Mouse (Mus musculus) adrenal gland, adult 8-10 months (tissue): ENCODE data around the gene Slain2. TPM values are rescaled to one million over a fixed set of nuclear protein-coding genes. Genes with fewer than 3 reads are reported as not detected.

Source experiments
- DNase-seq: peaks from one replicate; pipeline ENCODE4 v3.0.0; 2022
- total RNA-seq, 4 experiments: library from RNA; stranded (reverse); gene quantifications; 2 replicates each; pipeline ENCODE4 v1.2.4; 2022

The Slain2 gene
- 10 to 100 TPM; 48.1 to 67.9 (median 61.7) TPM for total RNA-seq

GRCm38 (mm10) chr5:72913648-72914557, at the start of gene Slain2:
Slain2 (plus strand) TSS chr5:72914304.
- peak; percentile 95 for DNase-seq

GRCm38 (mm10) chr5:72864654-72865178, 49.4 kb upstream of the Slain2 start:
- DNase-seq: no peak

DNA sequence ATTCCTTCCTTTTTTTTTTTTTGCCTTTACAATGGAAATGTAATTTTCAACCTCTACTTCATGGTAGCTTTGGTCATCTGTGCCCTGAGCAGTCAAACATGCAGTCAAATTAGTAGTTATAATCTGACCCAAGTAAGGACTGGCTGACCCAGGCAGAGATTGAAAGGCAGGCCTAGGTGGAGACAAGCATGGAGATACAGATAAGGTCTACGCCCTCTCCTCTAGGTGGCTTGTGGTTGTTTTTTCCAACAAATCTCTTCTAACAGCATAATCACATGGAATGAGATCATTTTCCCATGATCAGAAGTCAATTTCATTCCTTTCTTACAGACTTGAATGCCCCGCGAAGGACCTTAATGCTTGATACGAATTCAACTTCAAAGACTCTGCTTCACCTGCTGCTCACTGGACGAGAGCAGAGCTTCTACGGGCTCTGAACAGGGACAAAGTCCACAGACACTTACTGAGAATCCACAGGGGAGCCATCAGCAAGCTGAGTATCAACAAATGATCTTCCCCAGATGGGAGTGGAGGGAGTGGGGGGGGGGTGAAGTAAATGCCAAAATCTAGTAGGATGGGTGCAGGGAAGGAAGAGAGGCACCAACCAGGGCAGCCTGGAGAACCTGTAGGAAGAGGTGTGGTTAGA, 47.7 kb upstream of the Slain2 start:
- DNase-seq: no peak

DNA sequence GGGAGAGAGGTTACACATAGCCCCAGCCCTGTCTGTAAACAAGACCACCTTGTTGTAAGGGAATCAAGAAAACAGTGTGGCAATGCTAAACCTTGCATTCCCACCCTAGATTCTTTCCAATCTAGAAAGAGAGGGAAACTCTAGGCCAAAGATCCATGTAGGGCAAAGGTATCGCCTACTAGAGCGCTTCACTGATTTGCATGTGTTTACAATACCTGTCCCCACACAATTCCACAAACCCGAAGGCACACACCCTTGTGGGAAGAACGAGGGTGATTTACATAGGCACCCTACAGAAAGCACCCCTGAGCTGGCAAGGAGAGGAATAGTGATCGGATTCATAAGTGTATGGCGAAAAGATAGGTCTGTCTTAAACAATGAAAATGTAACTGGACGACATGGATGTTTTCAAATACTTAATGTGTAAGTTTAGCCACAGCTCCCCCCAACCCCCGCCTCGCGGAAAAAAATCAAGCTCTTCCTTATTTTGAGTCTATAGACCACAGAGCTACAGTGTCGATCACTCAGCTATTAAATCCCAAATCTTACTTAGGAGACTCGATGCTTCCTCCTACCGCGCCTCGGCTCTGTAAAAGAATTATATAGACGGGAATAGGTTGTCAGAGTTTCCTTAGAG, 47.0 kb upstream of the Slain2 start:
- DNase-seq: no peak

DNA sequence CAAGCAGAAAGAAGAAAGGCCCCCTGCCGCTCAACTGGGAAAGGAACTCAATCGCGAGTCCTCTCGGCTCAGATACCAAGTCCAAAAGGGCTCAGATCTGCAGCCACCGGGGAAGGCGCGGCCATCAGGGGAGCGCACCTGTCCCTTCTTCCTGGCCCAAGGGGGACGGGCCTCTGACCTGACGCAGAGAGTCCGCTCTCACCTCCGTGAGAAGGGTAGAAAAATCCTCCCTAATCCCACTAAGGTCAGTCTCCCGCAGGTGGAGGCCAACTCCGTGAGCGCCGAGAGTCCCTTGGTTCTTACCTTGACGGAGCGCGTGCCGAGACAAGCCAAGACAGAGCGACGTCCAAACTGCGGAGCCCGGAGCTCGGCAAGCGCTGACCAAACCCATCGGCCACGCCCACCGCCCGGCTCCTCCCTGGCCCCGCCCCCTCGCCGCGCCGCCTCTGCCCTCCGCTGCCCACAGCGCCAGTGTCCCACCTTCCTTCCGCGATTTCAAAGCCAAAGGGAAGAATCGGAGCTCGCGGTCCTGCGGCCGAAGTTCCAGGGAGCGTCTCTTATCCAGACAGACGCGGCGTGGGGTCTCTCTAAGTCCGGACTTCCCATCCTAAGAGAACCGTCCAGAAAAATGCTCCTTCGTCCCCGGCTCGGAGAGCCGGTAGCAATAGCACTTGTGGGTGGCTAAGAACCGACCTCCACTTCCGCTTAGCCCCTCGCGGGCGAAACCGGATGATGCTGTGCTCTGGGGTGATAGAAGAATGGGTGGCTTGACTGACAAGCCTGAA, 45.8 kb upstream of the Slain2 start, which contains the start of gene Tec:
Gene Tec (minus strand): TSS at position 393 of the 785 bp plus-strand sequence.
- DNase-seq: peak; percentile 86

DNA sequence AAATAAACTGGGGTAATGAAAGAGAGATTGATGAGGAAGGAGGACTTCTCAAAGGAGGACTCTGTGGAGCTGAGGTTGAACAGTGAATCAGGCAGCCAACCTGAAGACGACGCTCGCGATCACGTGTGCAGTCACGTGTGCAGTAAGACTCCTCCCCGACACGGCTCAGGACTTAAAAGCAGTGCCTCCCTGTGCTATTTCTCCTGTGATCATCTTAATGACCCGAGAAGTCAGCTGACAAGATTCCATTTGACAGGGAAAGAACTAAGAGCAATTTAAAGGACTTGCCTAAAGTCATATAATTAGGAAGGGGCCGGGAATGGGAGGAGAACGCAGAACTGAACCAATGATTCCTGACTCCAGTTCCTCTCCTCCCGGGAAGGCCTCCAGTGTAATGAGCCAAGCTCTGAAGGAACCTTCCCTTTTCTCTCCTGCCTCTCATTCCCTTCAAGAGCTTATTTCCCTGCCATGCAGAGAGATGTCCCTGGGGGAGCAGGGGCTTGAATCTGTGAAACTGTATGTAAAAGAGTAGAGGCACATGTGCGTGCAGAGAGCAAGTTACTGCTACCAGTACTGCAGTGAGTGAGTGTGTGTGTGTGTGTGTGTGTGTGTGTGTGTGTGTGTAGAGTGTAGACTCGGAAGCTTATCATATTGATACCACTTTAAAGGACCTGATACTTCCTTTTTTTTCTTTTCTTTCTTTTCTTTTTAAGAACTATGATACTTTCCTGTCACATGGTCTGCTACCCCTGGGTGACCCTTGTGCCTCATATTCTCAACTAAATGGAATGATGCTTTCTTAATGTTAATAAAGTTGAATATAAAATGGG, 44.1 kb upstream of the Slain2 start:
- no peak for DNase-seq

- DNase-seq: no peak
These were observed 43.0 kb upstream of the Slain2 start for GRCm38 (mm10) chr5:72871114-72871513.

GRCm38 (mm10) chr5:72879736-72880135, 34.4 kb upstream of the Slain2 start:
- DNase-seq: no peak

GRCm38 (mm10) chr5:72881748-72882411, 32.2 kb upstream of the Slain2 start:
- no peak for DNase-seq

DNA sequence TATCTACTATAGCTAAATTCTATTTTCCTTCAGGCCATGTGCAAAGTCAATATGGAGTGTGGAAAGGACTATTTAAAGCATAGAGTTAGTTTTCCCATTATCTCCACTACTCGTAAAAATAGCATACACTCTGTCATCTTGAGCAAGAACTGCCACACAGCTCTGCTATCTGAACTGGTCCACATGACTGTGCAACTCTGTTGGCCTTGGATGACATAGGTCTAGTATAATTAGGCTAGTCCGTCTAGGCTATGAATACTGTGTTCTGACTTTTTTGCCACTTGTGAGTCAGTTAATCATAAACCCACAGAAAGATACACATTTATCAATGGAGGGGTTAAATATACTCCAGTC, 31.7 kb upstream of the Slain2 start:
- DNase-seq: peak; percentile 52

DNA sequence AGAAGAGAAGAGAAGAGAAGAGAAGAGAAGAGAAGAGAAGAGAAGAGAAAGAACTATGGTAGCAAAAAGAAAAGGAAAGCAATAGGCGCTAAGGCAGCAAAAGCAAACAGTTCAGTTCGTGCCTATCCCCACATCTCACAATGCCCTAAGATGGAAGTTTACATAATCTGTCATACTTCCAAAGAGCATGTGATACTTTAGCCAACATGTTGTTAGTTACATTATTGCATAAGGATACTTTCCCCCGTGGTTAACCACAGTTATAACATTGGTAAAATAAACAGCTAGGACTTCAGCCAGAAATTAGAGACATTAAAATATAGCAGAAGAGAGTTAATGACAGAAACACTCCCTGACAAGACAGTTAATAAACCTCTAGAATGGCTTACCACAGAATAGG, 30.4 kb upstream of the Slain2 start:
- DNase-seq: no peak

DNA sequence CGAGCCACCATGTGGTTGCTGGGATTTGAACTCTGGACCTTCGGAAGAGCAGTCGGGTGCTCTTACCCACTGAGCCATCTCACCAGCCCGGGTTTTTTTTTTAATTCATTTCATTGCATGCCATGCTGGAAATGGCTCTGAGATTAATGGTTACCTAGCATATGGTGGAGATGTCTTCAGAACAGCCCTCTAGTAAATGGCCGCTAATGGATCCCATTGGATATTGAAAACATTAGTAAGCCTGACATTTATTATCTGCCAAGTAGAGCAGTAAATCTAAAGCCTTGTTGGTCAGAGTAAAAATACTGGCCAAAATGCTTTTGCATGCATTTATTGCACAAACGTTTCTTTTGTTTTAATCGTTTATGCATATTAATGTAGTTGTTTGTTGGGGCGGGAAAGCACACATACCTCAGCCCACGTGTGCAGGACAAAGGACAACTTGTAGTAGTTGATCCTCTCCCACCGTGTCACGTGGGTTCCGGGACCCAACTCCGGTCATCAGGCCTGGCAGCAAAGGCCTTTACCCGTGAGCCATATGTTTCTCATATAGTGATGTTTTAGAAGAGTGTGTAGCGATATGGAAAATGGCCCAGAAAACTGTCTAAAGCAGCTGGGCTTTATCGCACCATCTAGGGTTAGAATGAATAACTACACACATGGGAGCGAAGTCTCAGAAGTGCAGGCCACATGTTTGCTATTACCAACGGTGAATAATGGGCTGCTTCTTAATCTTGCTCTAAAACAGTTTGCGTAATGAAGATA, 27.5 kb upstream of the Slain2 start:
- DNase-seq: no peak

DNA sequence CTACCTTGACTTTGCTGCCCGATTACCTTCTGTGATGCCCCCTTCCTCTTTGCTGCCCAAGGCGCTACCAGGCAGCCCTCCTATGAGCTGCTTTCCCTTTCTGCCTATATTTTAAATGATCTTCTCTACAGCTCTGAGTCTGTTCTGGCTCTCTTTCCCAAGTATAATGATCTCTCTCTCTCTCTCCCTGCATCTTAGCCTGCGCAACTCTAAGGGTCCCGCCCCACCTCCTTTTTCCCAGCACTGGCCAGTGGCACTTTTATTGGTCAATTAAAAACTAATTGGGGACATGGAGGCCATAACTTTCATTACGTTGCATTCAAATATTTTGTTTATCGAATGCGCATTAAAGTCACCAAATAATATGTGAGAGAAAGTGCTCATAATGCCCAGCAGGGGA, 25.8 kb upstream of the Slain2 start:
- DNase-seq: no peak

DNA sequence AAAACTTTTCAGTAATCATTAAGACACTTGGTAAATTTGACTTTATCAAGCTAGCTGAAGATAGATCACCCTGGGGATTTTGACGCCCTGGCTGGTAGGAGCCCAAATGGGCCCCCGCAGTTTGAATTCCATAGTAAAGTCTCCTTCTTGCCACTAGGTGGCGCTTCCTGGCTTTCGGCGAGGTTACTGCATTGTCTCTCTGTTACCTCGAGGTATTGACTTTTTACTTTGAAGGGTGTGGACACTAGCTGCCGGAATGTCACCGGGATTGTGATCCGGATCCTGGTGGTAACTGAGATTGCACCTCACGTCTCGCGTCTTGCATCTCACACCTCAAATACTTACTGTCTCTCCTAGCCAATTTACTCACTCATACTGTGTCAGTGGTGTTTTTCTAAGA, 22.6 kb upstream of the Slain2 start:
- no peak for DNase-seq

DNA sequence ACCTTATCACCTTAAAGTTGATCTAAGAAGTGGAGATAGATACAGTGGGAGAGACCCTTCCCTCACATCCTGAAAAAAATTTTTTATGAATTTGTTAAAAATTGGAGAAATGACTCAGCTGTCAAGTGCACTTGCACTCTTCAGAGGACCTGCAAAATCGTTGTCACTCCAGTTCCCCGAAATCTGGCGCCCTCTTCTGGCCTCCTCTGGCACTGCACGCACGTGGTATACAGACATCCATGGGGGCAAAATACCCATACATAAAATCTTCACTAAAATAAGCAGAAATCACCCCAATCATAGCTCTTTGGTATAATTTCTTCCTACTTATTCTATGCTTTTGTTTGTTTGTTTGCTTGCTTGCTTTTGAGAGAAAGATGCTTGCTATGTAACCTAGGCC, 20.1 kb upstream of the Slain2 start:
- no peak for DNase-seq

DNA sequence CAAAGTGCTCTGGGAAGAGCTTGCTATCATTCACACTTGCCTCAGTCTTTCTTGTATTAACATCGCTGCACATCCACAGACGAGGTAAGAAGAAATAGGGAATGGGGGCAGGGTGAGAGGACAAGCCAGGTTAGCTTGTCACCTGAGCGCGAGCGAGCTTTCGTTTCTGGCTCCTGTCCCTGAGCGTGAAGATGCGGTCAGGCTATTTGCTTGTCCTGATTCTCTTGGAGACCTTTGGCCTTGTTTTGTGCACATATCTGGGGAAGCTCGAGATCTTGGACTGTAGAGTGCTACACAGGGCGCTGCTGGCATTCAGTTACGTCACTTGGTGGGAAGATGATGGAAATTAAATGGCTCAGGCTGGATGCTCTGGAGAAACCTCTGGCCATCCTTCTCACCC, 18.8 kb upstream of the Slain2 start:
- DNase-seq: no peak

DNA sequence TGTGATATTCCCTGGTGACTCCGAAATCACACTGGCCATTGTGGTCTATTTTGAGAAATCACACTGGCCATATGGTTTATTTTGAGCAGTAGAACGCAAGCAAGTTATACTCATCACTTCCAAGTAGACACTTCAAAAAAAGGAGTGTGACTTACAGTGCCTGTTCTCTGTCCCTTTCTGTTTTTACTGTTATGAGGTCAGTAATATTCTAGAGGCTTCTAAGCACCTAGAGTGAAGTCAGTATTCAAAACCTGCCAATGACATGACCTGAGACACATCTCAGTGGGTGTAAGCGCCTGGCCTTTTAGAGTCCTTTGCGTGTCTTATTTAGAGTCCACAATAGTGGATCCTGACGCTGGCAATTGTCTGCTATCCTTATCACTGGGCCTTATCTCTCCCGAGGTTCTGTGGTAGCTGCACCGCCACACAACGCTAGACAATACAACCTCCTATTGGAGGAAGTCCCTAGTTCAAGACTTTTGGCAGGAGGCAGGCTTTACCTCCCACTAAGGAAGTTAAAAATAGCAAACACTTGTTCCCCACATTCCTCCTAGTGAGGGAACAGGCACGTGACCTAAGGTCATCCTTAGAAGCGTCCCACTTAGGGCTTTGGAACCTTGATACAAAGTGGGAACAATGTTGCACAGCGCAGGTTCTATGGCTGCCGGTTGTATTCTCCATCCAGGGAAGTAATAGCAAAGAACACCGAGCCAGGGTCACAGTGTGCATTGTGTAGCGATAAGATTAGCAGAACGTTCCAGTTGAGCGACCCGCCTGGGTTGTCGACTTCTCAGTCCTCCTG, 17.4 kb upstream of the Slain2 start:
- no peak for DNase-seq

DNA sequence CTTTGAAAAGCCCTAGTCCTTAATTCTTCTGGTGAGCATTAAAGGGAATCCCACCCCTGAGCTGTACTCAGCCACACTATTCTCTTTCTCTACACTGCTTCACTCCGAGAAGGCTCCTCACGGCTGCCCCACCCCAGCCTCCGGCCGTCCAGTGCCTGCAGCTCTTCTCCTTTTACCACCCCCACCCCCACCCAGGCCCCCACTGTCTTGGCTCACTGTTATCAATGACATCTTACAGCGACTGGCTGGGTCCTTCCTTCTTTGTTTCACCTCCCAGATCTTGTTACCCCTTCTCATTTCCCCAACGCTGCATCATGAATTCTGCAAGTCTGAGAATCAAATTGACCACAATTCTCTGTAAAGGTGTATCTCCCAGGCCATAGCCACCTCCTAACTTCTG, 16.1 kb upstream of the Slain2 start:
- no peak for DNase-seq

DNA sequence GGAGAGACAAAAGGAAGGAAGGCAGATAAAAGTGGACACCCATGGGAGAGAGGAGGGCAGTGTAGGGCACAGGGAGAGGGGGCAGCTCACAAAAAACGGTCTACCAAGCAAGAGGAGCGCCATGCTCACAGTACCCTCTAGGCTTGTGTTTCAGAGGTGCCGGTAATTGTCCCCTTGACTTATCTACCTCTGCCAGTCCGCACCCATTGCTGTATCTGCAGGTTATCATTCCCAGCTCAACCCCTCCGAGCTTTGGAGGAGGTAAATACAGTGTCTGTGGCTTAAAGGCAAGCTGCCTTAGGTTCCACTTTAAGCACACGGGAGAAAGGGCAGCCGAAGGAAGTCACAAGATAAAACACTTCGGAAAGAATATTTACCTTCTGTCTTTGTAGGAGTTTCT, 14.8 kb upstream of the Slain2 start:
- DNase-seq: no peak
